Mouse (Mus musculus) left cerebral cortex, postnatal 25 days (tissue): ENCODE data around the gene Ssr1. TPM values are rescaled to one million over a fixed set of nuclear protein-coding genes. Genes with fewer than 3 reads are reported as not detected.

Source experiments
- DNase-seq, 2 experiments: peaks; one replicate each; pipeline ENCODE4 v3.0.0; 2022; ENCODE audit warnings: low spot score in 2 of 2, mixed read lengths in 1 of 2
- intact Hi-C: fragments of 180-260 bp; cut with DNase I; formaldehyde crosslinking; loops from one replicate; pipeline ENCODE4 v1.15.1; 2025
- total RNA-seq, 2 experiments: library from RNA; stranded (reverse); gene quantifications; 2 replicates each; pipeline ENCODE4 v1.2.3; 2021

Ssr1 gene
- total RNA-seq, 2 experiments from 2014 or later, result 89.9 to 90.9 TPM

- no peak for DNase-seq
These were observed 4.3 kb downstream of the Ssr1 start for GRCm38 (mm10) chr13:37989701-37990100.

GRCm38 (mm10) chr13:37986166-37986565 lies 7.9 kb downstream of the Ssr1 start:
- no peak for DNase-seq
- intact Hi-C loops, result no loop called here

More at GRCm38 (mm10) chr13:37989701-37990100, 4.3 kb downstream of the Ssr1 start:
- intact Hi-C loops, result loop anchor here (5.0 kb wide), 2 partner anchors 68 to 218 kb away; no protein-coding TSS in a partner anchor

- intact Hi-C loops, result loop anchor here (5.0 kb wide), 1 partner anchor 71 kb away; no protein-coding TSS in a partner anchor
- no peak for DNase-seq
These were observed 13.0 kb downstream of the Ssr1 start for GRCm38 (mm10) chr13:37981063-37981462.

- DNase-seq, result no peak
- intact Hi-C loops, result loop anchor here (5.0 kb wide), 1 partner anchor 72 kb away; no protein-coding TSS in a partner anchor
These were observed 13.7 kb downstream of the Ssr1 start for GRCm38 (mm10) chr13:37980346-37980745.

- DNase-seq, result no peak
- intact Hi-C loops, result loop anchor here (5.0 kb wide), 1 partner anchor 63 kb away; no protein-coding TSS in a partner anchor
These were observed 14.5 kb downstream of the Ssr1 start for GRCm38 (mm10) chr13:37979506-37979905.

GRCm38 (mm10) chr13:37974731-37975130 lies 19.3 kb downstream of the Ssr1 start:
- no peak for DNase-seq
- intact Hi-C loops, result loop anchor here (5.0 kb wide), 1 partner anchor 68 kb away; no protein-coding TSS in a partner anchor

- DNase-seq, result peak in 1 of 2 experiments; percentile 51
- intact Hi-C loops, result no loop called here
These were observed 20.0 kb downstream of the Ssr1 start for GRCm38 (mm10) chr13:37974036-37974435.

- intact Hi-C loops, result no loop called here
- no peak for DNase-seq
These were observed 23.0 kb downstream of the Ssr1 start for GRCm38 (mm10) chr13:37970887-37971530.

- peak in 1 of 2 experiments; percentile 27 for DNase-seq
- intact Hi-C loops, result loop anchor here (5.0 kb wide), 2 partner anchors 518 to 538 kb away; no protein-coding TSS in a partner anchor
These were observed 24.0 kb downstream of the Ssr1 start for GRCm38 (mm10) chr13:37969988-37970387.

- peak; percentile 89 for DNase-seq
- intact Hi-C loops, result loop anchor here (5.0 kb wide), 2 partner anchors 517 to 537 kb away; no protein-coding TSS in a partner anchor
These were observed 24.7 kb downstream of the Ssr1 start for GRCm38 (mm10) chr13:37969337-37969736.

GRCm38 (mm10) chr13:37967565-37967964 lies 26.5 kb downstream of the Ssr1 start:
- intact Hi-C loops, result loop anchor here (5.0 kb wide), 2 partner anchors 515 to 535 kb away; no protein-coding TSS in a partner anchor
- no peak for DNase-seq

- DNase-seq, result no peak
- intact Hi-C loops, result loop anchor here (5.0 kb wide), 2 partner anchors 515 to 535 kb away; no protein-coding TSS in a partner anchor
These were observed 27.0 kb downstream of the Ssr1 start for GRCm38 (mm10) chr13:37967052-37967437.

- intact Hi-C loops, result loop anchor here (5.0 kb wide), 2 partner anchors 514 to 534 kb away; no protein-coding TSS in a partner anchor
- DNase-seq, result no peak
These were observed 27.6 kb downstream of the Ssr1 start for GRCm38 (mm10) chr13:37966256-37967051.

- intact Hi-C loops, result loop anchor here (5.0 kb wide), 2 partner anchors 513 to 533 kb away; no protein-coding TSS in a partner anchor
- no peak for DNase-seq
These were observed 28.7 kb downstream of the Ssr1 start for GRCm38 (mm10) chr13:37965126-37965914.

GRCm38 (mm10) chr13:37964128-37965087 lies 29.6 kb downstream of the Ssr1 start:
- intact Hi-C loops, result loop anchor here (5.0 kb wide), 2 partner anchors 512 to 532 kb away; no protein-coding TSS in a partner anchor
- peak in 1 of 2 experiments; percentile 58 for DNase-seq

- peak; percentile 65 to 72 for DNase-seq
- intact Hi-C loops, result no loop called here
These were observed 30.5 kb downstream of the Ssr1 start for GRCm38 (mm10) chr13:37963354-37964007.

- intact Hi-C loops, result no loop called here
- DNase-seq, result no peak
These were observed 31.5 kb downstream of the Ssr1 start for GRCm38 (mm10) chr13:37962541-37962940.

- intact Hi-C loops, result no loop called here
- no peak for DNase-seq
These were observed 34.1 kb downstream of the Ssr1 start for GRCm38 (mm10) chr13:37959936-37960335.
